Mouse (Mus musculus): ENCODE results near the gene Hist1h1d.
"Not testable (repeated sequence)": the region's sequence is repeated elsewhere in the genome, so short reads cannot be mapped to it uniquely, and the experiment has no call there.

The Hist1h1d gene

GRCm38 (mm10) chr13:23571504-23572217 lies 18.6 kb downstream of the Hist1h1d start:
- intact Hi-C loops (cut with DNase I), result not testable (repeated sequence)

- intact Hi-C loops (cut with DNase I), result no loop called here
Observed at GRCm38 (mm10) chr13:23572218-23573033, 19.4 kb downstream of the Hist1h1d start.

DNA sequence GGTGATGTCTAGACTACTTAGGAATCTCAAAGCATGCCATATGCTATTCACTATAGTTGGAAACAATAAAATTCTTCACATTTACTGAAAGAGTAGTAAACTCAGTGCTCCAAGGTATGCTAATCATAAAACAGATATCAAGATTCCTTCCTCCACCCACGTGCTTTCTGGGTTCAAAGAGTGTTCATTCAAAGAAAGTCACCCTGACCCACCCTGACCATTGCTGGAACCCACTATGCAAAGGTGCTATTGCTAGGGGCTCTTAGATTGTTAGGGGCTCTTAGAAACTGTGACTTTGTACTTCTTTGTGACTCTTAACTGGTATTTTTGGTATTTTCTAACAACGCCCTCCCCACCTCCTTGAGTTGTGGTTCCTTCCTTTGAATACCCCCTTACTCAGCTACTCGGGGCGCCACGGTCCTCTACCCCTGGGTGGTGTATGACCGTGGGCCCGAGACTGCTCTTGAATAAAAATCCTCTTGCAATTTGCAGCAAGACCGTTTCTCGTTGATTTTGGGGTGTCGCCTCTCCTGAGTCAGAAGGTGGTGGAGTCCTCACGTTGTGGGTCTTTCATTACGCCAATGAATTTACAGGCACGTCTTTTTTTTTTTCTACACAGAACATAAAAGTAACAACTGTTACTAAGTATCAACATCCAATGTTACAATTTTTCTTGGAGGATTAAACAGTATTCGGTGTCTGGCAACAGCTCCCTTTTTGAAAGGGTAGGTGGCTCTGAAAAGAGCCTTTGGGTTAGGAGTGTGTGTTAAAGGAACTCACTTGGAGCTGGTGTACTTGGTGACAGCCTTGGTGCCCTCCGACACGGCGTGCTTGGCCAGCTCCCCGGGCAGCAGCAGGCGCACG lies 20.2 kb downstream of the Hist1h1d start:
- intact Hi-C loops (cut with DNase I), result not testable (repeated sequence)

DNA sequence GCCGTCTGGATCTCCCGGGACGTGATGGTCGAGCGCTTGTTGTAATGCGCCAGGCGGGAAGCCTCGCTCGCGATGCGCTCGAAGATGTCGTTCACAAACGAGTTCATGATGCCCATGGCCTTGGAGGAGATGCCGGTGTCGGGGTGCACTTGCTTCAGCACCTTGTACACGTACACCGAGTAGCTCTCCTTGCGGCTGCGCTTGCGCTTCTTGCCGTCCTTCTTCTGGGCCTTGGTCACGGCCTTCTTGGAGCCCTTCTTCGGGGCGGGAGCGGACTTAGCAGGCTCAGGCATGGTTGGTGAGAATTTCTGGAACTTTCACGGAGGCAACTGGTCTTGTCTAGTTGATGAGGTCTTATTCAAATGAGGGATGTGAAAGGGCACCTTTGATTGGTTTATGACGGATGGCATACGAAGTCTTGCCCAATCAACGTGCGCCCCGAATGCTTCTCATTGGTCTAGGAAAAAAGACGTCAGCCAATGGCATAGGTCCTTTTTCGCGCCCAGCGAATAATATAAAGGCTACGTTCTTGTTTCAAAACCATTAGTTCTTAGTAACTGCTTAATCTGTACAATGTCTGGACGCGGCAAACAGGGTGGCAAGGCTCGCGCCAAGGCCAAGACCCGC lies 20.9 kb downstream of the Hist1h1d start, which contains the start of the genes Hist1h2bf and Hist1h2ad:
TSS of gene Hist1h2bf (minus strand) at position 299 of the 627 bp plus-strand sequence.
TSS of gene Hist1h2ad (plus strand) at position 484 of the 627 bp plus-strand sequence.
- intact Hi-C loops (cut with DNase I), result not testable (repeated sequence)

DNA sequence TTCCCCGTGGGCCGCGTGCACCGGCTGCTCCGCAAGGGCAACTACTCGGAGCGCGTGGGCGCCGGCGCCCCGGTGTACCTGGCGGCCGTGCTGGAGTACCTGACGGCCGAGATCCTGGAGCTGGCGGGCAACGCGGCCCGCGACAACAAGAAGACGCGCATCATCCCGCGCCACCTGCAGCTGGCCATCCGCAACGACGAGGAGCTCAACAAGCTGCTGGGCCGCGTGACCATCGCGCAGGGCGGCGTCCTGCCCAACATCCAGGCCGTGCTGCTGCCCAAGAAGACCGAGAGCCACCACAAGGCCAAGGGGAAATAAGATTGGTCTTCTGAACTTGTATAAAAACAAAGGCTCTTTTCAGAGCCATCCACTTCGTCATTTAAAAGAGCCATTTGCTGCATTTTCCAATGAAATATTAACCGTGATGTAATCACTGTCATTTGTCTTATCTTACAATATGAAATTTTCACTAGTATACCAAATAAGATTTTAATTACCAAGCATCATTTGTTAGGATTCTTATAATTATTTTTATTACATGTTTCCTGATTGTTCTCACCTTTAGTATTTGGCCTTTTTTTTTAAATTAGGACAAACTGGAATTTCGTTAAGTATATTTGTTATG lies 21.6 kb downstream of the Hist1h1d start:
- intact Hi-C loops (cut with DNase I), result not testable (repeated sequence)

DNA sequence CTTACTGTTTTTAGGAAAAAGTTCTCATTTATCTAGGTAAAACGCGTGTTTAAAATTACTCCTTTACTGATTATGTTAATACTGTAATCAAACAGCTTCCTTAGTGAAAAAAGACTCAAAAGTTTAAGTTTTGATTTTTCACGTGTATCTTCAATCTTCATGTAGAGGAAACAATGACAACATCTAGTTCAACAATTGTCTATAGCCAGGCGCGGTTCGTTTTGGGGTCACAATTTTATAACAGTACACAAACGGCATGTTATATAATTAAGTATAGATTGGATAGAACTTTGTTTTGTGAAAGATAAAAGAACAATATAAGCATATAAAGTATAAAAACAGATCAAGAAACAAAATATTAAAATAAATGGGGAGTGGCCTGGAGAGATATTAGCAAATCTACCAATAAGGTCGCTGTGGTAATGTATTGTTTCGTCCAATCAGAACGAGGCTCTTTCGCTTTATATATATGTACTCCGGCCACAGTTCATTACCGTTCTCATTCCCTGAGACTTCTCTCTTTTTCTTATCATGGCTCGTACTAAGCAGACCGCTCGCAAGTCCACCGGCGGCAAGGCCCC lies 22.3 kb downstream of the Hist1h1d start, which contains the start of gene Hist1h3d:
TSS of gene Hist1h3d (plus strand) at position 493 of the 581 bp plus-strand sequence.
- intact Hi-C loops (cut with DNase I), result no loop called here

DNA sequence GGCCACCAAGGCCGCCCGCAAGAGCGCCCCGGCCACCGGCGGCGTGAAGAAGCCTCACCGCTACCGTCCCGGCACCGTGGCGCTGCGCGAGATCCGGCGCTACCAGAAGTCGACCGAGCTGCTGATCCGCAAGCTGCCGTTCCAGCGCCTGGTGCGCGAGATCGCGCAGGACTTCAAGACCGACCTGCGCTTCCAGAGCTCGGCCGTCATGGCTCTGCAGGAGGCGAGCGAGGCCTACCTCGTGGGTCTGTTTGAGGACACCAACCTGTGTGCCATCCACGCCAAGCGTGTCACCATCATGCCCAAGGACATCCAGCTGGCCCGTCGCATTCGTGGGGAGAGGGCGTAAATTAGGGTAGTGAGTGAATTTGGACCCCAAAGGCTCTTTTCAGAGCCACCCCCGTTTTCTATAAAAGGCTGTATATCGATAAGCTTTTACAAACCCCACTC lies 22.8 kb downstream of the Hist1h1d start:
- intact Hi-C loops (cut with DNase I), result not testable (repeated sequence)

DNA sequence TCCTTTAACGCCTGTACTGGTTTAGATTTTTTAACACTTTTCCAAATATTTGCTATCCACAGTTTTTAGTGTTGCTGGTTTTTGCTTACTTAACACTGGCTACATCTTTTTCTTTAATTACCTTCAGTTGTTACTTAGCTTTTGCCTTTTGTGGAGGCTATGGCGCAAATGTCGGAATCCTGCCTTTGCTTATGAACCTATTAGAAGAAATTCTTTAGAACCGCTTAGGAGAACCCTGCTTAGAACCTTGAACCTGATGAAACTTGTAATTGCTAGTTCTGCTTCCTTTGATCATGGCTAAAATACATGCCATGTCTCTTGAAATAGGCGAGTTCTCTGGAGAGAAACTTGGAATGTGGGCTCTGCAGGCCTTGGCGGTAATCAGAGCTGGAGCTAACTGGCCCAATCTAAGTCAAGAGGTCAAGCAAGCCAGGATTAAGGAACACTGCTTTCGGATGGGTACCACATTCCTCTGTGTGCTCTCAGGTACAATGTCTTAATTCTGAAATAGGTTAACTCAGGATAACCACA lies 23.4 kb downstream of the Hist1h1d start:
- intact Hi-C loops (cut with DNase I), result no loop called here

GRCm38 (mm10) chr13:23576906-23577639 lies 24.0 kb downstream of the Hist1h1d start:
- intact Hi-C loops (cut with DNase I), result no loop called here

DNA sequence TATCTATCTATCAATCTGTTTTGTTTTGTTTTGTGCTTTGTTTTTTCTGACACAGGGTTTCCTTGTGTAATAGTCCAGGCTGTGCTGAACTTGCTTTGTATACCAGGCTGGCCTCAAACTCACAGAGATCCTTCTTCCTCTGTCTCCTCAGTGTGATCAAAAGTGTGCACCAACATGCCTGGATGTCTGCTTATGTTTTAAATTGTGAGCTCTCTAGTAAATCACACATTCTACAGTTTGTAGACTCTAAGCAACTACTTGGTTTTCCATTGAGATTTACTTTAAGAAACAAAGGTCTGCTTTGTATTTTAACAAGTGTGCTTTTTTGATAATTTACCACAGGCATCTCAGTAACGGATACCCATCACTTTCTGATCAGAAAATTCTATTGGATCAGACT lies 24.8 kb downstream of the Hist1h1d start:
- intact Hi-C loops (cut with DNase I), result no loop called here

DNA sequence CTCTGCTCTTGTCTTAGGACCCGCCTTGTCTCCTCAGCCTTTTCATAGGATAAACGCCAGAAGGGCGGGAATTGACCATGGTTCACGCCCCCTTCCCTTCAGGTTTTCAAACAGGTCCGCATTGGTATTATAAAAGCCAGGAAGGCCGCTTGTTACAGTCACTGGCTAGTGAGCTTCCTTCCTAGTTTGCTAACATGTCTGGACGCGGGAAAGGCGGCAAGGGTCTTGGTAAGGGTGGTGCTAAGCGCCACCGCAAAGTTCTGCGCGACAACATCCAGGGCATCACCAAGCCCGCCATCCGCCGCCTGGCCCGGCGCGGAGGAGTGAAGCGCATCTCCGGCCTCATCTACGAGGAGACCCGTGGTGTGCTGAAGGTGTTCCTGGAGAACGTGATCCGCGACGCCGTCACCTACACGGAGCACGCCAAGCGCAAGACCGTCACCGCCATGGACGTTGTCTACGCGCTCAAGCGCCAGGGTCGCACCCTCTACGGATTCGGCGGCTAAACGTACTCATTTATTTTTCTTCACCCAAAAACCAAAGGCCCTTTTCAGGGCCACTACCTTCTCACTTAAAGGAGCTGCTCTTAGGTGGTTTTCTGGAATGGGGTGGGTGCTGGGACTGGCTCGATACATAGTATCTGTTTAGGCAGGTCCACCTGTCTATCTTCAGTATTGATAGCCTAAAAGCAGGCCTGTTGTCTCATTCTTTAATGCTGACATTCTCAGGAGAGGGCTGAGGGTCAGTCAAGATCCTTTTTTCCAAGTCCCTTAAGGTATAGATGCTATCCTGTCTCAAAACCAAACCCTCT lies 28.6 kb downstream of the Hist1h1d start, which contains the start of gene Hist1h4d:
TSS of gene Hist1h4d (plus strand) at position 191 of the 811 bp plus-strand sequence.
- intact Hi-C loops (cut with DNase I), result loop anchor here (5.0 kb wide), 2 partner anchors 36 to 181 kb away; partner anchors contain the start of genes Hist1h1a, Hist1h3a and Hist1h4a

DNA sequence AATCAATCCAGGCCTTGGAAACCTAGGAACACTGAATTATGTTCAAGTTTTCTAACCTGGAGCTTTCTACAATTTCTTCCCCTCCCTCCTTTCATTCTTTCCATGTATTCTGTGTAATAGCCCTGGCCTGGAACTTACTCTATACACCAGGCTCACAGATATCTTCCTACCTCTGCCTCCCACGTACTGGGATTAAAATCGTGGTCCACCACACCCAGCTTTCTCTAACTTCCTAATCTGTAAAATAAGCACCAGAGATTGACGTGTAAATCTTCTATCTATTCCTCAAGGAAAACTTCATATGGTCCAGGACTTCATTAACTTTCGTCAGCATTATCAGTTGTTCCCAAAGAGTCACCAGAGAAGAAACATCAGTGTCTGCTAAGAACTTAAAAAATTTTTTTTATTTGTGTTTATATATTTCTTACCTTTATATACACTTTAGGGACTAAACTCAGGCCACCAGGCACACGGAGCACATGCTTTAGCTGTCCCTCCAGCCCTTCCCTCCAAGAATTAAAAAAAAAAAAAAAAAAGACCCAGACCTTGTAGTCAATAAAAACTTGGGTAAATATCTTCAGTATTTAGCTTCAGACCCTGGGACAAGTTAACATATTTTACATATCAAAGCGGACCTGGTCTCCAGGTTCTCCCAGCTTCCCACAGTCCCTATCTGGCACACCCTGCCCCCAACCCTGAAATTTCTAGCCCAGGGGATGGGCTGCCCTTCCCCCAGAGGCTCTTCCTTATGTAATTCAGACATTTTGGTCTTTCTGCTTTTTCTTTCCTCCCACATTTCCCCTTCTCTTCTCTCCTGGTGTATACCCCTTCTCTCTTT lies 29.4 kb downstream of the Hist1h1d start:
- intact Hi-C loops (cut with DNase I), result loop anchor here (5.0 kb wide), 2 partner anchors 35 to 180 kb away; partner anchors contain the start of genes Hist1h1a, Hist1h3a and Hist1h4a

- intact Hi-C loops (cut with DNase I), result loop anchor here (5.0 kb wide), 2 partner anchors 34 to 179 kb away; partner anchors contain the start of genes Hist1h1a, Hist1h3a and Hist1h4a
Observed at GRCm38 (mm10) chr13:23583387-23584068, 30.5 kb downstream of the Hist1h1d start.

DNA sequence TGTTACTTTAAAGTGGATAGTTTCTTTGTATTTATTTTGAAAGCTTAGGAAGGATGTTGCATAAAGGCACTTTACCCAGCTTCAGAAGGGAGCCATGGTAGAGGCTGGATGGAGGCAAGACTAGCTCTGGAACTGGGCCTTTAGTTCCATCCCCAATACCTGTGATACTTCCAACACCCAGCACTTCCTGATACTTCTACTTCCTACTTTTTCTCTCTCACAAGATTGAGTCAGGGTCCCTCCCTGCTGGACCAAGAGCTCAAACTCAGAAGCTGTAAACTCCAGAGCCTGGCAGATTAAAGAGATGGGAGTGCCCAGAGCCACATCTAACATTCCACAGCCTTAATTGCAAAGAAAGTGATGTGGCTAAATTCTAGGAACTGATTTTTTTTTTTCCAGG lies 31.3 kb downstream of the Hist1h1d start:
- intact Hi-C loops (cut with DNase I), result loop anchor here (5.0 kb wide), 2 partner anchors 33 to 178 kb away; partner anchors contain the start of genes Hist1h1a, Hist1h3a and Hist1h4a

GRCm38 (mm10) chr13:23585029-23585441 lies 32.0 kb downstream of the Hist1h1d start:
- intact Hi-C loops (cut with DNase I), result no loop called here

All from adrenal gland (tissue).